Mouse (Mus musculus) heart, embryonic 14.5 days (tissue): Measurements from ENCODE around the gene Zfp592. TPM values are rescaled to one million over a fixed set of nuclear protein-coding genes. Genes with fewer than 3 reads are reported as not detected.
A peak's percentile ranks its signal among the peaks of the same experiment; 100 is the strongest.

ENCODE experiments used
- ATAC-seq: fragments of 200-750 bp; cut with Nextera tagmentation; 2 replicates; pipeline ENCODE4 v1.8.0; 2017; ENCODE audit warnings: low read depth, moderate TSS enrichment; ENCODE audit not compliant: insufficient number of reproducible peaks, insufficient read depth, low FRiP score
- H3K27ac ChIP-seq, 2 experiments: fragments of 200-500 bp in 1 of 2; fragments of 300-500 bp in 1 of 2; sonication (generic) in 1 of 2; replicated peaks in 1 of 2; 2 replicates each; pipeline ENCODE4 v1.5.1; 2012 to 2014; ENCODE audit warnings: low read depth in 2 of 2, low read length in 2 of 2, control low read depth in 1 of 2, mild to moderate bottlenecking in 1 of 2, mixed read lengths in 1 of 2; ENCODE audit not compliant: control insufficient read depth in 1 of 2, insufficient read depth in 1 of 2
- H3K27me3 ChIP-seq: fragments of 300-500 bp; sonication (generic); 2 replicates; pipeline ENCODE4 v1.6.1; 2014; ENCODE audit warnings: mild to moderate bottlenecking, low read length, control low read depth; ENCODE audit not compliant: control insufficient read depth, insufficient read depth
- H3K36me3 ChIP-seq: fragments of 300-500 bp; sonication (generic); 2 replicates; pipeline ENCODE4 v1.6.1; 2014; ENCODE audit warnings: mild to moderate bottlenecking, control low read depth, low read length, mixed read lengths; ENCODE audit not compliant: control insufficient read depth, insufficient read depth
- H3K4me1 ChIP-seq, 2 experiments: fragments of 200-500 bp in 1 of 2; fragments of 300-500 bp in 1 of 2; sonication (generic) in 1 of 2; 2 replicates each; pipeline ENCODE4 v1.6.1; 2012 to 2014; ENCODE audit warnings: low read length in 2 of 2, control low read depth in 1 of 2, mixed read lengths in 1 of 2; ENCODE audit not compliant: control insufficient read depth in 2 of 2, insufficient read depth in 2 of 2
- H3K4me2 ChIP-seq: fragments of 300-500 bp; sonication (generic); 2 replicates; pipeline ENCODE4 v1.6.1; 2014; ENCODE audit warnings: mild to moderate bottlenecking, low read length
- H3K4me3 ChIP-seq, 2 experiments: fragments of 200-500 bp in 1 of 2; fragments of 300-500 bp in 1 of 2; sonication (generic) in 1 of 2; 2 replicates each; pipeline ENCODE4 v1.5.1; 2012 to 2014; ENCODE audit warnings: low read length in 2 of 2, mild to moderate bottlenecking in 2 of 2, control low read depth in 1 of 2, low read depth in 1 of 2, moderate library complexity in 1 of 2; ENCODE audit not compliant: control insufficient read depth in 1 of 2, insufficient read depth in 1 of 2
- H3K9ac ChIP-seq: fragments of 300-500 bp; sonication (generic); 2 replicates; pipeline ENCODE4 v1.6.1; 2014; ENCODE audit warnings: mild to moderate bottlenecking, low read length
- H3K9me3 ChIP-seq: fragments of 300-500 bp; sonication (generic); 2 replicates; pipeline ENCODE4 v1.6.1; 2016; ENCODE audit warnings: low read length, control low read depth; ENCODE audit not compliant: control insufficient read depth
- WGBS: fragments of 180-500 bp; shearing (Covaris S2); extraction: QIAGEN DNeasy Blood & Tissue Kit; methylation state at CpG from one replicate; pipeline ENCODE4 v1.1.7; 2014; 5-methylcytosine and 5-hydroxymethylcytosine counted together
- polyA plus RNA-seq: library from polyadenylated mRNA; unstranded; fragments of >200 nt; fragmentation: Nextera tagmentation; extraction: Ambion mirVana; gene quantifications from 2 replicates; pipeline ENCODE4 v1.2.1, GENCODE M21; 2014

Zfp592 gene
- 10.2 and 10.4 TPM in 2 replicates for polyA plus RNA-seq

GRCm38 (mm10) chr7:80992980-80993833 lies at the start of gene Zfp592:
Zfp592 (plus strand) TSS chr7:80993681.
- peak within 1 kb of the TSS; percentile 89 for H3K4me2 ChIP-seq
- ATAC-seq, result peak; percentile 91
- WGBS, result under 1% methylated on average over 76 of the region's 102 CpGs

GRCm38 (mm10) chr7:80947445-80948350 lies 45.8 kb upstream of the Zfp592 start, which contains the start of gene Sec11a:
Sec11a (minus strand) TSS chr7:80947780.
- Histone ChIP-seq H3K9ac (peak within 1 kb of the TSS; percentile 94), H3K4me3 (peak within 1 kb of the TSS; percentile 87 to 95), H3K4me2 (peak within 1 kb of the TSS; percentile 88), H3K9me3 (no peaks in the 10 kb centered on the region), H3K36me3 (peaks cover 6% of the 10 kb centered on the region; the same call in 1 of the 2 replicates), H3K4me1 (peaks cover 2 to 10% of the 10 kb centered on the region in 2 experiments; a peak in 3 of 4 replicates), H3K27ac (peak within 1 kb of the TSS; percentile 97 to 98), H3K27me3 (no peaks in the 10 kb centered on the region)
- ATAC-seq, result peak; percentile 97
- WGBS, result 2% methylated on average over 44 of the region's 44 CpGs

More at GRCm38 (mm10) chr7:80992980-80993833, at the start of gene Zfp592:
- no peaks in the 10 kb centered on the region for H3K9me3 ChIP-seq
- peaks cover 10 to 29% of the 10 kb centered on the region in 2 experiments for H3K4me1 ChIP-seq
- H3K27me3 ChIP-seq, result no peaks in the 10 kb centered on the region
- peak within 1 kb of the TSS; percentile 95 to 96 for H3K4me3 ChIP-seq
- H3K36me3 ChIP-seq, result 0 out of 2 replicates have a peak, but pooled peaks cover 6% of the 10 kb centered on the region
- peak within 1 kb of the TSS; percentile 95 to 98 for H3K27ac ChIP-seq
- H3K9ac ChIP-seq, result peak within 1 kb of the TSS; percentile 99

DNA sequence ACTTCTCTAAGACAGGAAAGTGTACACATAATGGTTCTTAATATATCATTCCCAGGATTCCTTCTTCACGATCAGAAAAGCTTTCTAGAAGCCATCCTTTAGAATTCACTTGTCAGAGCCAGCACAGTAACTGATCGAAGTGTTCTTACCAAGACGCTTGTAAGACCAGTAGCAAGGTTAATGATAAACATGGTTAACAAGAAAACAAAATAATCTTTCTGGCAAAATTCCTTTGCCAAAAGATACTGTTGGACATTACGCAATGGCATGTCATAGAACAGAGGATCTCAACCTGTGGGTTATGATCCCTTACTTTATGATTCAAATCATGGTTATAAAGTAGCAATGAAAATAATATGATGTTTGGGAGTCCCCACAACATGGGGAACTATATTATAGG lies 42.0 kb upstream of the Zfp592 start:
- Histone ChIP-seq H3K27me3 (no peaks in the 10 kb centered on the region), H3K9ac (no peak overlapping the region), H3K9me3 (no peaks in the 10 kb centered on the region), H3K4me2 (no peak overlapping the region), H3K4me3 (no peak overlapping the region), H3K36me3 (no peaks in the 10 kb centered on the region), H3K4me1 (peaks cover 0 to 5% of the 10 kb centered on the region in 2 experiments; a peak in 2 of 4 replicates), H3K27ac (no peak overlapping the region)
- no peak for ATAC-seq
- WGBS, result 84% methylated on average over 4 of the region's 4 CpGs

DNA sequence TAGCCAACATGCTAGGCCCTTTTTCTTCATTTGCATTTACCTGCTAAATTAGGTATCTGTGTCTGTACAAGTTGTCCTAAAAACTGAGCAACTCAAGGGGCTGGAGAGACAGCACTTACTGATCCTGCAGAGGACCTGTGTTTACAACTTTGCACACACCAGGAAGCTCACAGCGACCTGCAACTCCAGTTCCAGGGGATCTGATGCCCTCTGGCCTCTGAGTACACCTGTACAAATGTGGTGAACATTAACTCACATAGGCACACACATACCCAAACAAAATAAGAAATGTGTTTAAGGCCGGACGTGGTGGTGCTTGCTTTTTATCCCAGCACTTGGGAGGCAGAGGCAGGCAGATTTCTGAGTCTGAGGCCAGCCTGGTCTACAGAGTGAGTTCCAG lies 41.3 kb upstream of the Zfp592 start:
- Histone ChIP-seq H3K4me1 (no peaks in the 10 kb centered on the region), H3K27me3 (no peaks in the 10 kb centered on the region), H3K36me3 (no peaks in the 10 kb centered on the region), H3K9ac (no peak overlapping the region), H3K4me2 (no peak overlapping the region), H3K4me3 (no peak overlapping the region), H3K27ac (no peak overlapping the region), H3K9me3 (no peaks in the 10 kb centered on the region)
- WGBS, result 55% methylated on average over 3 of the region's 3 CpGs
- ATAC-seq, result no peak

DNA sequence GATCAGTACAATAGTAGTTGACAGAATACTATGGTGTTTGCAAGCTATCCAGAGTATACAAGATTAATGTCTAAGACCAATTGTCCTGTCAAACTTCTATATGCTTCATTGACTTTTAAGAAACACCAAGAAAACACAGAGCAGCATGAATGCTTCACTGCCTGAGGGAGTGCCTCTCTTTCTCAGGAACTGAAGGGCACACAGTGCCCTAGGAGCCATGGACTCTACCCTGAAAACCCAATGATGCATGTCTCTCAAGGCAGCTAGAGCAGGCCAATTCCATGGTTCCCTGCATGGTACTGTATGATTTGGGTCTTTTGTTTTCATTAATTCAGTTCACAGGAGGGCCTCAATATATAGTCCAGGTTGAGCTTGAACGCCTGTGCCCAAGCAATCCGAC lies 39.2 kb upstream of the Zfp592 start:
- Histone ChIP-seq H3K4me1 (no peaks in the 10 kb centered on the region), H3K4me2 (no peak overlapping the region), H3K9ac (no peak overlapping the region), H3K9me3 (no peaks in the 10 kb centered on the region), H3K27me3 (no peaks in the 10 kb centered on the region), H3K36me3 (no peaks in the 10 kb centered on the region), H3K27ac (no peak overlapping the region), H3K4me3 (no peak overlapping the region)
- 78% methylated on average over 2 of the region's 2 CpGs for whole genome bisulfite sequencing
- ATAC-seq, result no peak

- Histone ChIP-seq H3K4me3 (no peak overlapping the region), H3K4me1 (no peaks in the 10 kb centered on the region), H3K27me3 (no peaks in the 10 kb centered on the region), H3K36me3 (no peaks in the 10 kb centered on the region), H3K4me2 (no peak overlapping the region), H3K27ac (no peak overlapping the region), H3K9ac (no peak overlapping the region), H3K9me3 (no peaks in the 10 kb centered on the region)
- no peak for ATAC-seq
- 74% methylated on average over 2 of the region's 2 CpGs for WGBS
Measured at GRCm38 (mm10) chr7:80956891-80957290, 36.6 kb upstream of the Zfp592 start.

- no peak overlapping the region for H3K27ac ChIP-seq
- no peak for ATAC-seq
- H3K4me1 ChIP-seq, result no peaks in the 10 kb centered on the region
- H3K4me2 ChIP-seq, result no peak overlapping the region
- H3K9me3 ChIP-seq, result no peaks in the 10 kb centered on the region
- 47% methylated on average over 3 of the region's 3 CpGs for WGBS
- no peak overlapping the region for H3K4me3 ChIP-seq
- H3K36me3 ChIP-seq, result no peaks in the 10 kb centered on the region
- H3K9ac ChIP-seq, result no peak overlapping the region
- no peaks in the 10 kb centered on the region for H3K27me3 ChIP-seq
Measured at GRCm38 (mm10) chr7:80959003-80959402, 34.5 kb upstream of the Zfp592 start.
